Mouse (Mus musculus): ENCODE measurements at regions not wholly inside any gene's neighbourhood (a gene's known extent, or its start where the extent isn't known, plus 50 kb on each side); places are given as distances from the start of the nearest gene placed in this dataset.

DNA sequence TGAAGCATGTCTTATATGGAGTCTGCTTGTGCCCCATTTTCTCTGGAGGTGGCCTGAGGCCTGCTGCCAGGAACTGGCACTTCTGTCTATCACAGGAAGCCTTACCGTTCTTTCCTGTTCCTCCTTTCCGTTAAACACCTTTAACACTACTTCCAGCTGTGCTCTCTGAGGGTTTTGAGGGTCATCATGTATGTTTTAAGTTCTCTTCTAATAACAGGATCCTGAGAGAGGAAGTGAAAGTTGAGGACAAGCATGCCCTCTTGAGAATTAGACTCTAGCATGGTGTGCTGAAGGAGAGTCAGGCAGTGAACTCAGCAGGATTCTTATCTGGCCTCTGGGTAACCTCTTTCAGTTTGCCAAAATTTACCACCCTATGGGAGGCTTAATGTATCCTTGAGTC, 418.0 kb upstream of the 9430069I07Rik start:
- DNase-seq (ENCODE audit: low spot score) (no peak), ATAC-seq (ENCODE audit: low read depth) (no peak)
- no peaks in the 10 kb centered on the region for H3K4me1 ChIP-seq (ENCODE audit: control insufficient read depth, insufficient read depth, low read length)
- H3K27me3 ChIP-seq (replicated peaks; ENCODE audit: control insufficient read depth, insufficient read depth, low read length): no peaks in the 10 kb centered on the region
- 58% methylated on average over 2 of the region's 2 CpGs for WGBS
- H3K9ac ChIP-seq (ENCODE audit: low read depth, low read length): no peak overlapping the region
- H3K4me2 ChIP-seq (ENCODE audit: low read depth, low read length): no peak overlapping the region
- H3K27ac ChIP-seq (replicated peaks; ENCODE audit: low read depth, low read length): no peak overlapping the region
- no peaks in the 10 kb centered on the region for H3K9me3 ChIP-seq (ENCODE audit: control insufficient read depth, low read length)
- H3K4me3 ChIP-seq (ENCODE audit: low read depth, low read length): no peak overlapping the region
- no peaks in the 10 kb centered on the region for H3K36me3 ChIP-seq (ENCODE audit: control insufficient read depth, insufficient read depth, low read length)

DNA sequence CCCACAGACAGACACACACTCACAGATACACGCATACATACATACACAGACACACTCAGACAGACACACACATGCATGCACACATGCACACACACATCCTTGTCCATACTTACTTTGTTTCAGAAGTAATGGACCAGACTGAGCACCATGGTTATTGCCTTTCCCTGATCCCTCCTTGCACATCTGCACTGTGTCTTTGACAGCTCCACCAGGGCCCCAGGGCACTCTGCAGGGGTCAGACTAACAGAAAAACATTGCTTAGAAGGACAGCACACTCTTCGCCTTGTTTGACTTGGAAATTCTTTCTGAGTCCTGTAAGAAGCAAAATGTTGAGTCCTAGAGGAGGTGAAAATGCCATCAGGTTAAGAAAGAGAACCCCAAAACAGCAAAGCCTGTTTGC, 394.1 kb upstream of the 9430069I07Rik start:
- ATAC-seq (ENCODE audit: low read depth): no peak
- Histone ChIP-seq H3K27me3 (replicated peaks; ENCODE audit: control insufficient read depth, insufficient read depth, low read length) (no peaks in the 10 kb centered on the region), H3K36me3 (ENCODE audit: control insufficient read depth, insufficient read depth, low read length) (no peaks in the 10 kb centered on the region), H3K4me3 (ENCODE audit: low read depth, low read length) (no peak overlapping the region), H3K27ac (replicated peaks; ENCODE audit: low read depth, low read length) (no peak overlapping the region), H3K9ac (ENCODE audit: low read depth, low read length) (no peak overlapping the region), H3K4me1 (ENCODE audit: control insufficient read depth, insufficient read depth, low read length) (peaks cover 3% of the 10 kb centered on the region; the same call in 1 of the 2 replicates), H3K9me3 (ENCODE audit: control insufficient read depth, low read length) (no peaks in the 10 kb centered on the region), H3K4me2 (ENCODE audit: low read depth, low read length) (no peak overlapping the region)
- WGBS: 46% methylated on average over 2 of the region's 2 CpGs
- DNase-seq (ENCODE audit: low spot score): no peak

DNA sequence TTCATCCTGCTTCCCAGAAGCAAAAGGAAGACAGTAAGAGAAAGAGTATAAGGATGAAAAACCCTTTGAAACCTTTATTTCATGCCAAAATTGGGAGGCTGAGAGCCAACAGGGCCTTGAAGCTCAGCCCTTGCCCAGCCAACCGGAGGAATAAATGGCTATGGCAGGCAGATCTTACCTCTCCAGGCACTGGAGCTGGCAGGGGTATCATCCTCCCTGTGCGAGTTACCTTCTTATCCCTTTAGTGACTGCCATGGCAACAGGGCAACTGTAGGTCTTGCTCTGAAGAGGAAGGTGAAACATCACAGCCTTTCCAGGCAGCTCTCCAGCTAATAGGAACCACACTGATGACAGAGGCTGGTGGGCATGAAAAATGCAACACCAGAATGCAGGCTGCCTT, 393.3 kb upstream of the 9430069I07Rik start:
- Histone ChIP-seq H3K4me2 (ENCODE audit: low read depth, low read length) (no peak overlapping the region), H3K27ac (replicated peaks; ENCODE audit: low read depth, low read length) (no peak overlapping the region), H3K9me3 (ENCODE audit: control insufficient read depth, low read length) (no peaks in the 10 kb centered on the region), H3K4me1 (ENCODE audit: control insufficient read depth, insufficient read depth, low read length) (peaks cover 3% of the 10 kb centered on the region; the same call in 1 of the 2 replicates), H3K4me3 (ENCODE audit: low read depth, low read length) (no peak overlapping the region), H3K9ac (ENCODE audit: low read depth, low read length) (no peak overlapping the region), H3K27me3 (replicated peaks; ENCODE audit: control insufficient read depth, insufficient read depth, low read length) (no peaks in the 10 kb centered on the region), H3K36me3 (ENCODE audit: control insufficient read depth, insufficient read depth, low read length) (no peaks in the 10 kb centered on the region)
- ATAC-seq (ENCODE audit: low read depth) (no peak), DNase-seq (ENCODE audit: low spot score) (no peak)
- WGBS: 55% methylated on average over 2 of the region's 2 CpGs

DNA sequence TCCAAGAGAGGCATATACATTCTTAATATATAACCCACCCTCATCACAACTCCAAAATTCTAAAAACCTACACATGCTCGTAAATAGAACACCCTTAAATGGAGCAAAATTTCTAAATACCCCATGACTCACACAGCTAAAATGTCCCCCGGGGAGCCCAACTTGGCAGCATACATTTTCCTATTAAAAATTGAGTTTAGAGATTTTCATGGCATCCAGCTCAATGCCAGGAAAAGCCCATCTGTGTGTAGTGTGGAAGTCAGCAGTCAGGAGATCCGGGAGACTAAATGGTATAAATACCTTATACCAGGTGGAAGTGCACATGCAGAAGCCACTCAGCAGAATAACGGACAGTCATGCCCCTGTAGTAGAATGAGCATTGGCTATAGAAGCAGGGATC, 389.4 kb upstream of the 9430069I07Rik start:
- Histone ChIP-seq H3K4me2 (ENCODE audit: low read depth, low read length) (no peak overlapping the region), H3K9ac (ENCODE audit: low read depth, low read length) (no peak overlapping the region), H3K4me1 (ENCODE audit: control insufficient read depth, insufficient read depth, low read length) (peaks cover 3% of the 10 kb centered on the region; the same call in 1 of the 2 replicates), H3K4me3 (ENCODE audit: low read depth, low read length) (no peak overlapping the region), H3K36me3 (ENCODE audit: control insufficient read depth, insufficient read depth, low read length) (no peaks in the 10 kb centered on the region), H3K27me3 (replicated peaks; ENCODE audit: control insufficient read depth, insufficient read depth, low read length) (no peaks in the 10 kb centered on the region), H3K9me3 (ENCODE audit: control insufficient read depth, low read length) (no peaks in the 10 kb centered on the region), H3K27ac (replicated peaks; ENCODE audit: low read depth, low read length) (no peak overlapping the region)
- 53% methylated on average over 4 of the region's 4 CpGs for WGBS
- no peak for ATAC-seq (ENCODE audit: low read depth)
- peak; percentile 54 for DNase-seq (ENCODE audit: low spot score)

DNA sequence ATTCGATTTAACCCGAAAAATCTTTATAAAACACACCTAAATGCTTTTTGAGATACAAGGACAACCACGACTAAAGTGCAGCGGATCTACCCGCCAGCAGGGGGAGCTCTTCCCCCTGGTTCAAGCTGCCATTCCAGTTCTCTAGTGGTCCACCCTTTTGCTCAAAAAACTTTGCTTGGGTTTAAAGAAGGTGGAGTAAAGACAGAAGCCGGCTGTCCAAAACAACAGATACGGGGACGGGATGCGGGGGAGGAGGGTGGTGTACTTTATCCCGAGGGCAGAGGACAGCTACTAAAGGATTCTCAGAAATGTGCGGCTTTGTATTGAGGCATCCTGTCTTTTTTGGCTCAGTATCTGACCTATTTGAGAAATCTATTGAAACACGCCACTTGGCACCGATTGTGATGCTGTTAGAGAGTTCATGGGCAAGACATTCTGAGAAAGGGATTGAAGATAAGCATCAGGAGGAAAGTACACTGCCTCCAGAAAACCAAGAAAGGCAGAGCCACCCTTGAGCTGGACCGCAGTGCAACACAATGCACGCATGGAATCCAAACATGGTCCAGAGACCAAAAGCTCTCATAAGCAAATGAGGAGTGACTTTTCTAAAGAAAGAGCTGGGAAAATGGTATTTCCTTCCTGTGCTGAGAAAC, 385.6 kb upstream of the 9430069I07Rik start:
- H3K9ac ChIP-seq (ENCODE audit: low read depth, low read length): no peak overlapping the region
- H3K36me3 ChIP-seq (ENCODE audit: control insufficient read depth, insufficient read depth, low read length): no peaks in the 10 kb centered on the region
- H3K4me3 ChIP-seq (ENCODE audit: low read depth, low read length): no peak overlapping the region
- no peak overlapping the region for H3K4me2 ChIP-seq (ENCODE audit: low read depth, low read length)
- H3K4me1 ChIP-seq (ENCODE audit: control insufficient read depth, insufficient read depth, low read length): peaks cover 8% of the 10 kb centered on the region
- H3K9me3 ChIP-seq (ENCODE audit: control insufficient read depth, low read length): no peaks in the 10 kb centered on the region
- DNase-seq (ENCODE audit: low spot score) (peak; percentile 63), ATAC-seq (ENCODE audit: low read depth) (peak; percentile 12; the same call in 1 of the 2 replicates)
- no peaks in the 10 kb centered on the region for H3K27me3 ChIP-seq (replicated peaks; ENCODE audit: control insufficient read depth, insufficient read depth, low read length)
- WGBS: 35% methylated on average over 15 of the region's 15 CpGs
- H3K27ac ChIP-seq (replicated peaks; ENCODE audit: low read depth, low read length): no peak overlapping the region

DNA sequence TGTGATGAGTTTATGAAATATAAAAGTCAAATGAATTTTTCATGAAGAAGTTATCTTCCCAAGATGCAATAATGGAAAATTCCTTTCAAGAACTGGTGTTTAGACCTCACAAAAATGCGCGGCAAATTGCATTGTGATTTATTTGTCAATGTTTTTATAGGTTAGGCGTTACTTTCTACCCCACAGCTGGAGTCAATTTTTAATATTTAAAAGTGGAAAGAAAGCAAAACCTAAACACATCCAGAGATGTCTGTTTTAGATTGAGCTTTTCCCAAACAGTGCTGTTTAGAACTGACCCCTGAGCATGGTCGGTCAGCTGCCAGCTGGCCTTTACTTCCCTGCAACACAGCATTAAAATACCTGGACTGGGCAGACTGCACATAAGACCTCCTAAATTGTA, 383.8 kb upstream of the 9430069I07Rik start:
- no peak overlapping the region for H3K4me2 ChIP-seq (ENCODE audit: low read depth, low read length)
- H3K9ac ChIP-seq (ENCODE audit: low read depth, low read length): no peak overlapping the region
- H3K4me1 ChIP-seq (ENCODE audit: control insufficient read depth, insufficient read depth, low read length): peaks cover 5% of the 10 kb centered on the region
- H3K36me3 ChIP-seq (ENCODE audit: control insufficient read depth, insufficient read depth, low read length): no peaks in the 10 kb centered on the region
- 40% methylated on average over 4 of the region's 4 CpGs for WGBS
- DNase-seq (ENCODE audit: low spot score) (peak; percentile 88), ATAC-seq (ENCODE audit: low read depth) (0 out of 2 replicates have a peak, but pooled peaks have one; percentile 15)
- peak overlapping the region; percentile 61 for H3K27ac ChIP-seq (replicated peaks; ENCODE audit: low read depth, low read length)
- no peaks in the 10 kb centered on the region for H3K27me3 ChIP-seq (replicated peaks; ENCODE audit: control insufficient read depth, insufficient read depth, low read length)
- no peak overlapping the region for H3K4me3 ChIP-seq (ENCODE audit: low read depth, low read length)
- H3K9me3 ChIP-seq (ENCODE audit: control insufficient read depth, low read length): no peaks in the 10 kb centered on the region
